Mouse (Mus musculus): ENCODE data around the gene Pik3r6.

Pik3r6 gene

GRCm38 (mm10) chr11:68502902-68503629 lies at the start of gene Pik3r6:
Gene Pik3r6, plus strand, starts transcription at chr11:68503019.
- no peak for DNase-seq (ENCODE audit: low read depth)

DNA sequence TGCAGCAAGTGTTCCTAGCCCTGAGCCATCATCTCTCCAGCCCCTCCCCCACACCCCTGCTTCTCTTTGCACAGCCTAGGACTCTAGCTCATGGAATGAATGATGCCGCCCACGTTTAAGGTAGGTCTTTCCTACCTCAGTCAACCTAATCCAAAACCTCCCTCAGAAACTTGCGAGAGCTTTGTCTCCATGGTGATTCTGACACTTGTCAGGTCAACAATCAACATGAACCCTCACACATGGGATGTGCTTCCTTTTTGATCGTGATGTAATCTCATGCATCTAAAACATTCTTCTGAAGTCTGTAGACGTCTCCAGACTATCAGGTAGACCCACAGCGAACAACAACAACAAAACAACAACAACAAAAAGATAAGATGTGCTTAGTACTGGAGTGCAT lies 49.5 kb upstream of the Pik3r6 start:
- no peak for DNase-seq (ENCODE audit: low read depth)

DNA sequence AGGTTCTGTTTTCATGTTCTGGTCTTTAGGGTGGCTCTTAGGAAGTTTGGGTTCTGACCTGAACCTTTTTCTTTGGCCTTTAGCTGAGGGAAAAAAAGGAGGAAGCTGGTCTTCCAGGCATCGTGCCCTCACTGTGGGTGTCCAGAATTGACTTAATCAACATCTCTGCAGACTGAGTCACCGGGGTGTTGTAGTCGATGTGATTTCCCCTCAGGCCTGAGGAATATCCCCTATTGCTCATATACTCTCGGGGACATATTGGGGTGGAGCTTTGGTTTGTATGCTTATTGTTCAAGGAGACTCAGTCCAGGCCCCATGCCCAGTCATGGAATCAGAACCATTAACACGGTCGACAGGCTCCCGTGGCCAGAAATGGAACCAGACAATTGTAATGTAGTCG lies 44.7 kb upstream of the Pik3r6 start:
- DNase-seq (ENCODE audit: low read depth), result no peak

DNA sequence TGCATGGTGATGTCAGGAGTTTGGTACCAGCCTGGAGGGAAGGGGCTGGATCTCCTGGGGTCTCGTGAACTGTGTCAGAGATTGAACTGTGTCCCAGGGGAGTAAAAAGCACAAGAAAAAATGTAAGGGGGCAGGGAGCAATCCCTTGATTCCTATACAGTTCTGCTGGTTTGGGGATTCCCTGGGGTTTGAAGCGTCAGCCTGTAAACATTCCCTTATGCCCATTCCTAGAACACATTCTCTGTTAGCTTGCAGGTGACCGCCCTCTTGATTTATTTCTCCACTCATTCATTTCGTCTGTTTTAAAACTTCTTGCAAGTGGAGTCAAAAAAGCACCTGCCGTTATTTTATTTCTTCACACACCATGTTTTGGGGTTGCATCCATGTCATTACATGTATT lies 43.8 kb upstream of the Pik3r6 start:
- DNase-seq (ENCODE audit: low read depth), result no peak

DNA sequence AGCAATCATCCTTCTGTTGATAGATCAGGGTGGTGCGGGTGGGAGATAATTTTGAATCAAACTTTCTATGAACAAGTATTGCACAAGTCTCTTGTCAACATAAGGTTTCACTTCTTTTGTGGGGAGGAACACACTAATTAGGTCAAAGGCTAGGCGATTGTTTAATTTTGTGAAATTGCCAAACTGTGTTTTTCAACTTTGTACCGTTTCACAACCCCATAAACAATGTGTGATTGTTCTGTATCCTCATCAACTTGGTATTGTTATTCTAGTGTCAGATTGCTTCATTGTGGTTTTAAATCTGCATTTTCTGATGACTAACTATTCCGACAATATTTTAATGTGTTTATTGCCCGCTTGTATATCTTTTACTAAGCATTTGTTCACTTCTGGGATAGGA lies 43.3 kb upstream of the Pik3r6 start:
- DNase-seq (ENCODE audit: low read depth), result no peak

DNA sequence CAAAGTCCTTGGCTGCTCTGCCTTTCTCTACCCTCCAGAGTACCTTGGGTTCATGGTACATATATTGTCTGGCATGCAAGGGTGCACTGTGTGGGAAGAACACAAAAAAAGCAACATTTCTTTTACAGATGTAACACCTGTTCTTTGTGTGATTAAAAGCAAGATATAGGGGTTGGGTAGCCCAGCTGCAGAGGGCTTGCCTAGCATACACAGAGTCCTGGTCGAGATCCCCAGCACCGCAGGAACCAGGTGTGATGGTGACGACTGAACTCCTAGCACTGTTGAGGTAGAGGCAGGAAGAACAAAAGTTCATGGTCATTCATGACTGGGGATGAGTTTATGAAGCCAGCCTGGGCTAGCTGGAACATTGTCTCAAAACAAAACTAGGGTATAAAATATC lies 40.1 kb upstream of the Pik3r6 start:
- DNase-seq (ENCODE audit: low read depth), result no peak

GRCm38 (mm10) chr11:68464260-68464659 lies 38.6 kb upstream of the Pik3r6 start:
- DNase-seq (ENCODE audit: low read depth), result no peak

GRCm38 (mm10) chr11:68465090-68465489 lies 37.7 kb upstream of the Pik3r6 start:
- DNase-seq (ENCODE audit: low read depth), result no peak

GRCm38 (mm10) chr11:68467441-68467840 lies 35.4 kb upstream of the Pik3r6 start:
- no peak for DNase-seq (ENCODE audit: low read depth)

DNA sequence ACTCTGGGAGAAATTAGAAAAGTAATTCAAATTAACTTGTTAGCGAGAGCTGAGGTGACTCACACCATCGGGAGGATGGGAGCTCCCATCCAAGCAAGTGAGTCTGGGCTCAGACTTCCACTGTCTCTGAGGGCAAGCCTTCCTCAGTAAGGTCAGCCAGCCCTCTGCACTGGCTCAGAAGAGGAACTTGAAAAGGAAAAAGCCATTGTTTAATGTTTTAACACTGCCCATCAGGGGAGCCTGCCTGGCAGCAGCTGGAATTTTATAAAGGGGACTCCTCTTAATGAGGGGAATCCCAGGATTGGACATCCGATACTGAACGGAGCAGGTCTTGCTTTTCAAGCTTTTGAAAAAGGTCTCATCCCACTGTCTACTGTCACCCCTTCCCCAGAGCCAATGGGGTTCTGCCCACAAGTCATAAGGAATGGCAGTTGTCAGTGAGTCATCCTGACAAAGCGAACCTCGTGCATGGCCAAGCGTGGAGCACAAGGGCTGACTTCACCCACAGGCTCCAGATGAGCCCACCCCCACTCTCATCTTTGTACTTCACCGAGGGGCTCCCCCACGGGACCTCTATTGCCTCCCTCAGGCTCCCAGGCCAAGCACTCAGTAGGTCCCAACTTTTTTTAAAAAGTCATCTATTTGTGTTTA lies 34.7 kb upstream of the Pik3r6 start:
- no peak for DNase-seq (ENCODE audit: low read depth)

DNA sequence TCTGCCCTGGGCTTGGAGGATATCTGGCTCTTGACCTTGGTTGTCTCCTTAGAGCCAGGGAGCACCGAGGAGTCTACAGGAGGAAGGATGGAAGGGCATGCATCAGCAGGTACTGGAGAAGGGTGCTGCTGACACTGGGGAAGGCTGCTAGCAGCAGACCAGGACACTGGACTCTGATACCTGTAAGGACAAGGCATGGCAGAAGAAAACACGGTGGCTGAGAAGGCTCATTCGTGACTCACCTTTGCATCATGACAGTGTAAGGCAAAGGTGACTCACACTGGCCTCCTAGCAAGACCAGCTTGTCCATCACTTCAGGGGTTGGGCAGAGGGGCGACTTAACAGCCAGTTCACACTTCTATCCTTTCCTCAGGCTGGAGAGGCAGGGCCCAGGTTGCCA lies 33.9 kb upstream of the Pik3r6 start:
- no peak for DNase-seq (ENCODE audit: low read depth)

DNA sequence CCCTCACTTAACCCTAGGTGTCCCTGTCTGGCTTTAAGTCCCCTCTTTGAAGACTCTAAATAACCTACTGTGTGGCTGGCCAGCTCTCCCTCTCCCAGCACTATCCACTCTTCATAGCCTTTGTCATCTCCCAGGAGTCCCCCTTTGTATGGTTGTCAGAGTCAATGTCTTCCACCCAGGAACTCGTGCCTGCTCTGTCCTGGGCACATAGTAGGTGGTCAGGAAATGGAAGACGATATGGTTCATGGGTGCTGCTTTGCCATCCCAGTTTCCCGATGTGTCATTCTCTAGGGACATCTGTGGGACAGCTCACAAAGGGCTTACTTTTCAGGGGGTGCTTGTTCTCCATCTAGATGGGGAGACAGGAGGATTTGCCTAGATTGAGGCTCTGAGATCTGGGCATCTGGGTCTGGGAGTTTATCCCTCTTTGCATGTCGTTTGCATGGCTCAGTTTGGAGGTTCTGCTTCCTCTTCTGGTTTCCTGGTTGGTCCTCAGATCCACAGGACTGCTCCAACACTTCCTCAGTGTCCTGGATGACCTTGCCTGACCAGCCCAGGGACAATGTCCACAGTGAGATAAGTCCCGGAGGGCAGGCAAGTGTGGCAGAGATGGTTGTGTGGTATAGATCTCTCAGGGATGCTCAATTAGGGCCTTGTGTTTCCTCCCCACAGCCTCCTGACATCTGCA lies 30.5 kb upstream of the Pik3r6 start:
- no peak for DNase-seq (ENCODE audit: low read depth)

DNA sequence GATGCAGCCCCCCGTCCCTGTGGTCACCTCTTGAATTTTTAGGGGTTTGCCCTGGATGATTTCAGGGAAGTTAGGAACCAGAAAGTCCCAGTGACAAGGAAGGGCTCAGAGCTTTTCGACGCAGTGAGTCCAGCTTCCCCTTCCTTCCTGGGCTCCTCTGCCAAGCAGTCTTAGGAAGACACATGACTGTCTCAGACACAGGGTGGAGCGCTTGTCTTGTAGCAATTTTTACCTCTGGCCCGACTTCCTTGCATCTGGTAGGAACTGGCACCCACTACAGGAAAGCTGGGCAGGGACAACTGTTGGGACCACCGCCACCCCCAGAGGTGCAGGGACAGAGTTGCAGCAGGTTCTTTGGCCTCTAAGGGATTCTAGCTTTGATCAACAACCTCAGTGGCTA lies 28.2 kb upstream of the Pik3r6 start:
- no peak for DNase-seq (ENCODE audit: low read depth)

GRCm38 (mm10) chr11:68475676-68476075 lies 27.1 kb upstream of the Pik3r6 start:
- DNase-seq (ENCODE audit: low read depth), result no peak

DNA sequence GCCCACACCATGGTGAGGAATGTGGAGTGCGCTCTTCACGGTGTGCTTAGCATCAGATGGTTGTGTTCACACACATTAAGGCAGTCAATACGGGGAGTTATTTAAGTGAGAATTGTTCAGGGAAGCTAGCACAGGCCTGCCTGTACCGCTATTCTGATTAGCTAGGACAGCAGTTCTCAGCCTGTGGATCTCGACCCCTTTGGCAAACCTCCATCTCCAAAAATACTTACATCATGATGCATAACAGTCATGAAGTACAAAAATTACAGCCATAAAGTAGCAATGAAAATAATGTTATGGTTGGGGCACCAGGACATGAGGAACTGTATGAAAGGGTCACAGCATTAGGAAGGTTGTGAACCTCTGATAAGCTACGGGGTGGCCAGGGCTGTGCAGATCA lies 25.2 kb upstream of the Pik3r6 start:
- no peak for DNase-seq (ENCODE audit: low read depth)

GRCm38 (mm10) chr11:68478574-68478981 lies 24.2 kb upstream of the Pik3r6 start:
- DNase-seq (ENCODE audit: low read depth), result no peak

- DNase-seq (ENCODE audit: low read depth), result no peak
Observed at GRCm38 (mm10) chr11:68480660-68481059, 22.2 kb upstream of the Pik3r6 start.

DNA sequence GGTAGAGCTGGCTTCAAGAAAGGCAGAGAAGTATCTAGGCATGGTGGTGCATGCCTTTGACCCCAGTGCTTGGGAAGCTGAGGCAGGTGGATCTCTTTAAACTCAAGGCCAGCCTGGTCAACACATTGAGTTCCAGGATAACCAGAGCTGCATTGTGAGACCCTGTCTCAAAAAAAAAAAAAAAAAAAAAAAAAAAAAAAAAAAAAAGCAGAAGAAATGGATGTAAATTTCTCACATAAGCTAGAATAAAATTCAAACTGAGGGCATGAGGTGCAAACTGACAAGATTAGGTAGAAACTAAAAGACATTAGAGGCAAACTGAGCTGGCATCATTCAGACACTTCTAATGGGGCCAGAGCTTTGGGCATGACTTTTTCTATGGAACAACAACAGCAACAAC lies 20.8 kb upstream of the Pik3r6 start:
- DNase-seq (ENCODE audit: low read depth), result no peak

DNA sequence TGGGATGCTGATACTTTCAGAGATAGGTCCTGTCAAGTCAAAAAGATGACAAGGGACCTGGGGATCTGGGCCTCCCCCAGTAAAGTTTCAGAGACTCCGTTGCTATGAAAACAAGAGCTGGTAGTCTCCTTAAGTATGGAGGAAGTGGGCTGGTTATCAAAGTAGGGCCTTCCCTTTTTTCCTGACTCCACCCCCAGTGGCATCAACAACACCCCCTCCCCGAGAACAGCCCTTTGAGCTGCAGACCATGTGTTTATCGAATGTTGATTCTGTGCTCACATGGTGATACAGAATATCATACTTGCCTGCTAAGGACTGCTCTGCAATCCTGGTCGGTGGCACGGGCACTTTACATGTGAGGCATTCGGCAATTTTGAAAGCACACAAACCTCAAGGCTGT lies 19.6 kb upstream of the Pik3r6 start:
- no peak for DNase-seq (ENCODE audit: low read depth)

GRCm38 (mm10) chr11:68484431-68484830 lies 18.4 kb upstream of the Pik3r6 start:
- DNase-seq (ENCODE audit: low read depth), result no peak

DNA sequence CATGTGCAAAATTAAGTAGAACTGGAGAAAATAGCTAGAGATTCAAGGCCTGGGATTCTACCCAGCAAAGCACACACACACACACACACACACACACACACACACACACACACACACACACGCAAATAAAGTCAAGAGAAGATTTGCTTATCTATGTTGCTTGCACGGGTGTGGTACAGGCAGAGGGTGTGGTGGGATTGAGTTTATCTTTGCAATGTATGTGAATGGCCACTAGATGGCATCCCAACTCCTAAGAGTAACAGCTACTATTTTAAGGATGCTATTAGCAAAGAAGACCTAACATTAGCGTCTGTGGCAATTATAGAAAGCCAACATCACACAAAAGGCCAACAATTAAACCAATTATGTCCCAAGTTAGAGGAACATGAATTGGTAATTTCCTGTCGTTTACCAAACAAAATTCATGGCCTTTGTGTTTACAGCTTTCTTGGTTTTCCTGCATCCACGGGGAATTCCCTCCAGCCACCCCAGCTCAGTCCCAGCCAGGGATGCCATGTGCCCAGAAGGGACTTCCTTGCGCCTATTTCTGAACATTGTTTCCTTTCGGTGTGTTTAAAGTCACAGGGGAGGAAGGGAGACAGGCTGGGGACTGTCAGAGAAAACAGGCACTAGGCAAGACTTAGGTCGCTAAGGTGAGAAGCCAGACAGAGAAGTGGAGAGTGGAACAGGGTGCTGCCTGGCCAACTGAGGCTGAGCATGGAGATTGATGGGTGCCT lies 17.4 kb upstream of the Pik3r6 start:
- peak; percentile 65 for DNase-seq (ENCODE audit: low read depth)

DNA sequence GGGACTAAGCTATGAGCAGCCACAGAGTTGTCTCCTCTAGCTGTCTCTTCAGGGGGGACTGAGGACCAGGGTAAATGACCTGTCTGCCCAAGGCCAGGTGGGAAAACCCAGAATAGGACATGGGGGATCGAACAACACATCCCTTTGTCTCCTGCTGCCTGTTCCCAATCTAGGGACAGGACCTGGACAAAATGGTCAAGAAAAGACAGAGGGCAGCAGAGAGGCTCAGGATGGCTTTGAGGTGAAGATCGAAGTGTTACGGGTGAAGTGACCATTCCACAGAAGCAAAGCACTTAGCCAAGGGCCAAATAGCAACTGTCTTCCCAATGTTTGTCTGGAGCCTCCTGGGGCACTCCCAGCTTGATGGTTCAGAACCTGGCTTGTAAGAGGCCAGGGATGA lies 16.7 kb upstream of the Pik3r6 start:
- no peak for DNase-seq (ENCODE audit: low read depth)

- no peak for DNase-seq (ENCODE audit: low read depth)
Observed at GRCm38 (mm10) chr11:68487720-68488119, 15.1 kb upstream of the Pik3r6 start.
